Mouse (Mus musculus): Measurements from ENCODE around the gene Ybx2.

- TF ChIP-seq CTCF (IDR thresholded peaks at IDR 0.05), result no peak
- no peak for TF ChIP-seq POLR2A (IDR thresholded peaks at IDR 0.05; ENCODE audit: insufficient read depth, low read depth, low read length)
These were observed 40.9 kb upstream of the Ybx2 start for GRCm38 (mm10) chr11:69894671-69895070.

All from heart, adult 2 months (tissue).